Mouse (Mus musculus) limb, embryonic 11.5 days (tissue): ENCODE results near the gene Tcte3. TPM values are rescaled to one million over a fixed set of nuclear protein-coding genes. Genes with fewer than 3 reads are reported as not detected.
A peak's percentile ranks its signal among the peaks of the same experiment; 100 is the strongest.
"Not testable (repeated sequence)": the region's sequence is repeated elsewhere in the genome, so short reads cannot be mapped to it uniquely, and the experiment has no call there.

Experiments
- ATAC-seq: fragments of 200-750 bp; cut with Nextera tagmentation; 2 replicates; pipeline ENCODE4 v1.8.0; 2017; ENCODE audit warnings: low read depth; ENCODE audit not compliant: insufficient number of reproducible peaks, low FRiP score, low TSS enrichment
- DNase-seq: peaks from one replicate; pipeline ENCODE4 v3.0.0-alpha.2; 2015; ENCODE audit warnings: low spot score
- H3K27ac ChIP-seq: fragments of 300-500 bp; sonication (generic); replicated peaks from 2 replicates; pipeline ENCODE4 v1.5.1; 2014; ENCODE audit warnings: low read depth, mild to moderate bottlenecking, low read length
- H3K27me3 ChIP-seq: fragments of 300-500 bp; sonication (generic); 2 replicates; pipeline ENCODE4 v1.6.1; 2014; ENCODE audit warnings: mild to moderate bottlenecking, low read length, mixed read lengths; ENCODE audit not compliant: control insufficient read depth, insufficient read depth
- H3K36me3 ChIP-seq: fragments of 300-500 bp; sonication (generic); 2 replicates; pipeline ENCODE4 v1.6.1; 2014; ENCODE audit warnings: mild to moderate bottlenecking, low read length, moderate library complexity, mixed read lengths; ENCODE audit not compliant: control insufficient read depth, insufficient read depth
- H3K4me1 ChIP-seq: fragments of 300-500 bp; sonication (generic); 2 replicates; pipeline ENCODE4 v1.6.1; 2014; ENCODE audit warnings: low read length, mixed read lengths; ENCODE audit not compliant: control insufficient read depth, insufficient read depth
- H3K4me2 ChIP-seq: fragments of 300-500 bp; sonication (generic); 2 replicates; pipeline ENCODE4 v1.6.1; 2014; ENCODE audit warnings: low read depth, mild to moderate bottlenecking, moderate library complexity; ENCODE audit not compliant: severe bottlenecking
- H3K4me3 ChIP-seq: fragments of 300-500 bp; sonication (generic); 2 replicates; pipeline ENCODE4 v1.5.1; 2014; ENCODE audit warnings: low read depth, low read length
- H3K9ac ChIP-seq: fragments of 300-500 bp; sonication (generic); 2 replicates; pipeline ENCODE4 v1.6.1; 2014; ENCODE audit warnings: mild to moderate bottlenecking, low read length
- H3K9me3 ChIP-seq: fragments of 300-500 bp; sonication (generic); 2 replicates; pipeline ENCODE4 v1.6.1; 2016; ENCODE audit warnings: low read length; ENCODE audit not compliant: control insufficient read depth
- WGBS: fragments of 180-500 bp; shearing (Covaris S2); extraction: QIAGEN DNeasy Blood & Tissue Kit; methylation state at CpG from one replicate; pipeline ENCODE4 v1.1.7; 2014; 5-methylcytosine and 5-hydroxymethylcytosine counted together
- polyA plus RNA-seq: library from polyadenylated mRNA; unstranded; fragments of >200 nt; fragmentation: Nextera tagmentation; extraction: Ambion mirVana; gene quantifications from 2 replicates; pipeline ENCODE4 v1.2.1, GENCODE M21; 2014

The Tcte3 gene
- polyA plus RNA-seq, 1 experiment from 2014 or later = 0.47 TPM

GRCm38 (mm10) chr17:14992522-14993138 lies 48.7 kb downstream of the Tcte3 start:
- H3K4me2 ChIP-seq, DNase-seq, H3K9me3 ChIP-seq, H3K4me1 ChIP-seq, H3K36me3 ChIP-seq, H3K9ac ChIP-seq, H3K27me3 ChIP-seq, H3K27ac ChIP-seq, H3K4me3 ChIP-seq: not testable (repeated sequence)
- WGBS = no CpG with 5 or more reads among the region's 98 CpGs
- ATAC-seq = peak; percentile 70

GRCm38 (mm10) chr17:14990116-14990702 lies 51.1 kb downstream of the Tcte3 start:
- H3K4me1 ChIP-seq, H3K4me3 ChIP-seq, DNase-seq, H3K9me3 ChIP-seq, ATAC-seq, H3K27me3 ChIP-seq, H3K27ac ChIP-seq, H3K36me3 ChIP-seq, H3K9ac ChIP-seq, H3K4me2 ChIP-seq: not testable (repeated sequence)
- WGBS = 84% methylated on average over 4 of the region's 5 CpGs

- not testable (repeated sequence) for H3K4me3 ChIP-seq, H3K36me3 ChIP-seq, H3K9me3 ChIP-seq, DNase-seq, H3K4me1 ChIP-seq, H3K27me3 ChIP-seq, H3K9ac ChIP-seq, H3K4me2 ChIP-seq, H3K27ac ChIP-seq
- WGBS = no CpG with 5 or more reads among the region's 60 CpGs
- ATAC-seq = peak; percentile 95
Observed at GRCm38 (mm10) chr17:14978362-14979038, 62.8 kb downstream of the Tcte3 start, which contains the start of the genes 9030025P20Rik and Gm3417. 9030025P20Rik (plus strand) TSS chr17:14978468. Gm3417 (minus strand) TSS chr17:14978790.

- H3K4me2 ChIP-seq, DNase-seq, H3K27me3 ChIP-seq, H3K9ac ChIP-seq, H3K27ac ChIP-seq, ATAC-seq, H3K4me3 ChIP-seq, H3K4me1 ChIP-seq, H3K9me3 ChIP-seq, H3K36me3 ChIP-seq: not testable (repeated sequence)
- 2% methylated on average over 4 of the region's 7 CpGs for WGBS
Observed at GRCm38 (mm10) chr17:14977718-14978361, 63.4 kb downstream of the Tcte3 start.

Other genes starting within 250 kb of the Tcte3 start
- gene Wdr27, start 98.3 kb downstream of the Tcte3 start, polyA plus RNA-seq = 3.9 and 4.4 TPM in 2 replicates
- 24.1 and 28.8 TPM in 2 replicates for gene 1600012H06Rik, start 98.3 kb downstream of the Tcte3 start, polyA plus RNA-seq
- gene Phf10, start 80.2 kb downstream of the Tcte3 start, polyA plus RNA-seq = 39.9 and 44.8 TPM in 2 replicates
- 8.6 and 9.1 TPM in 2 replicates for gene 9030025P20Rik, start 63.0 kb downstream of the Tcte3 start, polyA plus RNA-seq
- gene Gm3417, start 62.7 kb downstream of the Tcte3 start, polyA plus RNA-seq = 0.23 TPM in 1 of 2 replicates, not detected in the other
- 5.5 and 6.2 TPM in 2 replicates for gene Gm3435, start 31.3 kb downstream of the Tcte3 start, polyA plus RNA-seq
- gene Ermard, start 280 bp downstream of the Tcte3 start, polyA plus RNA-seq = 68.3 and 74.3 TPM in 2 replicates
- 2.5 and 3.2 TPM in 2 replicates for gene Gm3448, start within 50 bp of the Tcte3 start, polyA plus RNA-seq